Mouse (Mus musculus) heart, embryonic 16.5 days (tissue): ENCODE data around the gene Sept6. TPM values are rescaled to one million over a fixed set of nuclear protein-coding genes. Genes with fewer than 3 reads are reported as not detected.
A peak's percentile ranks its signal among the peaks of the same experiment; 100 is the strongest.

ENCODE experiments used
- ATAC-seq: fragments of 200-750 bp; cut with Nextera tagmentation; replicated peaks from 2 replicates; pipeline ENCODE4 v1.8.0; 2017; ENCODE audit warnings: moderate number of reproducible peaks; ENCODE audit not compliant: insufficient read depth, low FRiP score; ENCODE audit errors: extremely low read depth
- H3K27ac ChIP-seq: fragments of 300-500 bp; sonication (generic); 2 replicates; pipeline ENCODE4 v1.5.1; 2014; ENCODE audit warnings: mild to moderate bottlenecking, low read length, control low read depth, moderate library complexity
- H3K27me3 ChIP-seq: fragments of 300-500 bp; sonication (generic); 2 replicates; pipeline ENCODE4 v1.6.1; 2014; ENCODE audit warnings: low read length, mixed read lengths; ENCODE audit not compliant: control insufficient read depth, insufficient read depth
- H3K36me3 ChIP-seq: fragments of 300-500 bp; sonication (generic); 2 replicates; pipeline ENCODE4 v1.6.1; 2014; ENCODE audit not compliant: control insufficient read depth, insufficient read depth
- H3K4me1 ChIP-seq: fragments of 300-500 bp; sonication (generic); 2 replicates; pipeline ENCODE4 v1.6.1; 2014; ENCODE audit warnings: low read length, mixed read lengths; ENCODE audit not compliant: control insufficient read depth, insufficient read depth
- H3K4me2 ChIP-seq: fragments of 300-500 bp; sonication (generic); 2 replicates; pipeline ENCODE4 v1.6.1; 2014; ENCODE audit warnings: low read depth, mild to moderate bottlenecking, control low read depth, low read length
- H3K4me3 ChIP-seq: fragments of 300-500 bp; sonication (generic); 2 replicates; pipeline ENCODE4 v1.5.1; 2014; ENCODE audit warnings: mild to moderate bottlenecking, control low read depth, low read length
- H3K9ac ChIP-seq: fragments of 300-500 bp; sonication (generic); 2 replicates; pipeline ENCODE4 v1.6.1; 2014; ENCODE audit warnings: low read length, control low read depth
- H3K9me3 ChIP-seq: fragments of 300-500 bp; sonication (generic); replicated peaks from 2 replicates; pipeline ENCODE4 v1.6.1; 2016; ENCODE audit warnings: low read length; ENCODE audit not compliant: control insufficient read depth
- WGBS: fragments of 180-500 bp; shearing (Covaris S2); extraction: QIAGEN DNeasy Blood & Tissue Kit; methylation state at CpG from one replicate; pipeline ENCODE4 v1.1.7; 2014; 5-methylcytosine and 5-hydroxymethylcytosine counted together
- polyA plus RNA-seq: library from polyadenylated mRNA; unstranded; fragments of >200 nt; fragmentation: Nextera tagmentation; extraction: Ambion mirVana; gene quantifications from 2 replicates; pipeline ENCODE4 v1.2.1, GENCODE M21; 2015

The Sept6 gene
- polyA plus RNA-seq, 1 experiment from 2014 or later: 50.3 TPM

- no peak overlapping the region for H3K27ac ChIP-seq
- 57% methylated on average over 7 of the region's 7 CpGs for WGBS
These were observed 56.1 kb downstream of the Sept6 start for GRCm38 (mm10) chrX:36935326-36935966.

GRCm38 (mm10) chrX:36930574-36930973 lies 61.0 kb downstream of the Sept6 start:
- H3K4me1 ChIP-seq: peaks cover 6% of the 10 kb centered on the region
- no peak for ATAC-seq
- H3K4me3 ChIP-seq: no peak overlapping the region
- WGBS: 37% methylated on average over 1 of the region's 1 CpGs
- H3K4me2 ChIP-seq: no peak overlapping the region
- no peak overlapping the region for H3K27ac ChIP-seq
- H3K27me3 ChIP-seq: no peaks in the 10 kb centered on the region
- H3K9me3 ChIP-seq: no peaks in the 10 kb centered on the region
- H3K36me3 ChIP-seq: peaks cover 5% of the 10 kb centered on the region; the same call in 1 of the 2 replicates
- H3K9ac ChIP-seq: no peak overlapping the region

More at GRCm38 (mm10) chrX:36935326-36935966, 56.1 kb downstream of the Sept6 start:
- H3K4me2 ChIP-seq: no peak overlapping the region
- no peak for ATAC-seq
- H3K4me3 ChIP-seq: no peak overlapping the region
- peaks cover 11% of the 10 kb centered on the region for H3K4me1 ChIP-seq
- no peaks in the 10 kb centered on the region for H3K27me3 ChIP-seq
- H3K9me3 ChIP-seq: no peaks in the 10 kb centered on the region
- H3K36me3 ChIP-seq: peaks cover 2% of the 10 kb centered on the region; the same call in 1 of the 2 replicates
- no peak overlapping the region for H3K9ac ChIP-seq

- Histone ChIP-seq H3K9me3 (no peaks in the 10 kb centered on the region), H3K4me1 (peaks cover 6% of the 10 kb centered on the region), H3K27ac (no peak overlapping the region), H3K4me3 (no peak overlapping the region), H3K4me2 (no peak overlapping the region), H3K9ac (no peak overlapping the region), H3K36me3 (peaks cover 5% of the 10 kb centered on the region; the same call in 1 of the 2 replicates), H3K27me3 (no peaks in the 10 kb centered on the region)
- WGBS: 75% methylated on average over 4 of the region's 4 CpGs
- ATAC-seq: no peak
These were observed 61.9 kb downstream of the Sept6 start for GRCm38 (mm10) chrX:36929694-36930093.

GRCm38 (mm10) chrX:36928791-36929190 lies 62.8 kb downstream of the Sept6 start:
- 48% methylated on average over 4 of the region's 4 CpGs for WGBS
- Histone ChIP-seq H3K27ac (no peak overlapping the region), H3K4me2 (no peak overlapping the region), H3K9ac (no peak overlapping the region), H3K4me1 (no peaks in the 10 kb centered on the region), H3K27me3 (no peaks in the 10 kb centered on the region), H3K4me3 (no peak overlapping the region), H3K9me3 (no peaks in the 10 kb centered on the region), H3K36me3 (peaks cover 5% of the 10 kb centered on the region; the same call in 1 of the 2 replicates)
- no peak for ATAC-seq

GRCm38 (mm10) chrX:36921346-36921745 lies 70.2 kb downstream of the Sept6 start:
- peaks cover 3% of the 10 kb centered on the region; the same call in 1 of the 2 replicates for H3K36me3 ChIP-seq
- no peaks in the 10 kb centered on the region for H3K27me3 ChIP-seq
- no peaks in the 10 kb centered on the region for H3K4me1 ChIP-seq
- H3K4me3 ChIP-seq: no peak overlapping the region
- ATAC-seq: no peak
- no peak overlapping the region for H3K27ac ChIP-seq
- no peak overlapping the region for H3K9ac ChIP-seq
- WGBS: 78% methylated on average over 4 of the region's 4 CpGs
- no peak overlapping the region for H3K4me2 ChIP-seq
- no peaks in the 10 kb centered on the region for H3K9me3 ChIP-seq

GRCm38 (mm10) chrX:36917749-36918148 lies 73.8 kb downstream of the Sept6 start:
- H3K4me1 ChIP-seq: no peaks in the 10 kb centered on the region
- no peak overlapping the region for H3K4me3 ChIP-seq
- WGBS: 46% methylated on average over 1 of the region's 1 CpGs
- no peak overlapping the region for H3K4me2 ChIP-seq
- no peaks in the 10 kb centered on the region for H3K9me3 ChIP-seq
- no peaks in the 10 kb centered on the region for H3K27me3 ChIP-seq
- no peak overlapping the region for H3K27ac ChIP-seq
- H3K9ac ChIP-seq: no peak overlapping the region
- no peak for ATAC-seq
- no peaks in the 10 kb centered on the region; the same call in none of the 2 replicates for H3K36me3 ChIP-seq

GRCm38 (mm10) chrX:36911343-36911742 lies 80.3 kb downstream of the Sept6 start:
- WGBS: 39% methylated on average over 12 of the region's 12 CpGs
- H3K27me3 ChIP-seq: no peaks in the 10 kb centered on the region

GRCm38 (mm10) chrX:36906539-36906938 lies 85.1 kb downstream of the Sept6 start:
- no peak overlapping the region for H3K4me3 ChIP-seq
- no peak overlapping the region for H3K9ac ChIP-seq
- H3K27me3 ChIP-seq: no peaks in the 10 kb centered on the region
- ATAC-seq: no peak
- no peaks in the 10 kb centered on the region for H3K4me1 ChIP-seq
- no peak overlapping the region for H3K4me2 ChIP-seq
- H3K36me3 ChIP-seq: no peaks in the 10 kb centered on the region
- no peaks in the 10 kb centered on the region for H3K9me3 ChIP-seq
- 22% methylated on average over 5 of the region's 5 CpGs for WGBS
- H3K27ac ChIP-seq: no peak overlapping the region

More at GRCm38 (mm10) chrX:36911343-36911742, 80.3 kb downstream of the Sept6 start:
- no peaks in the 10 kb centered on the region for H3K9me3 ChIP-seq
- no peak overlapping the region for H3K4me3 ChIP-seq
- H3K9ac ChIP-seq: no peak overlapping the region
- no peak overlapping the region for H3K27ac ChIP-seq
- no peaks in the 10 kb centered on the region; the same call in 1 of the 2 replicates for H3K36me3 ChIP-seq
- no peak for ATAC-seq
- H3K4me2 ChIP-seq: no peak overlapping the region
- H3K4me1 ChIP-seq: no peaks in the 10 kb centered on the region

GRCm38 (mm10) chrX:36903115-36903768 lies 88.4 kb downstream of the Sept6 start:
- ATAC-seq: peak; percentile 92
- Histone ChIP-seq H3K4me1 (no peaks in the 10 kb centered on the region), H3K27ac (peak overlapping the region; percentile 66), H3K4me3 (peak overlapping the region; percentile 55), H3K9ac (peak overlapping the region; percentile 75), H3K4me2 (peak overlapping the region; percentile 79), H3K9me3 (no peaks in the 10 kb centered on the region), H3K36me3 (no peaks in the 10 kb centered on the region), H3K27me3 (no peaks in the 10 kb centered on the region)
- 11% methylated on average over 26 of the region's 32 CpGs for WGBS
